Mouse (Mus musculus): ENCODE measurements around the gene Atp5d.

- no peak for TF ChIP-seq POLR2A (IDR thresholded peaks at IDR 0.05; ENCODE audit: insufficient read depth, low read depth, low read length)
- no peak for TF ChIP-seq CTCF (IDR thresholded peaks at IDR 0.05)
Measured at GRCm38 (mm10) chr10:80189999-80190398, 51.6 kb downstream of the Atp5d start.
